Mouse (Mus musculus): ENCODE data around the gene Car5a. TPM values are rescaled to one million over a fixed set of nuclear protein-coding genes. Genes with fewer than 3 reads are reported as not detected.
A peak's percentile ranks its signal among the peaks of the same experiment; 100 is the strongest.

The Car5a gene
- polyA plus RNA-seq, 1 experiment from 2014 or later = not detected

DNA sequence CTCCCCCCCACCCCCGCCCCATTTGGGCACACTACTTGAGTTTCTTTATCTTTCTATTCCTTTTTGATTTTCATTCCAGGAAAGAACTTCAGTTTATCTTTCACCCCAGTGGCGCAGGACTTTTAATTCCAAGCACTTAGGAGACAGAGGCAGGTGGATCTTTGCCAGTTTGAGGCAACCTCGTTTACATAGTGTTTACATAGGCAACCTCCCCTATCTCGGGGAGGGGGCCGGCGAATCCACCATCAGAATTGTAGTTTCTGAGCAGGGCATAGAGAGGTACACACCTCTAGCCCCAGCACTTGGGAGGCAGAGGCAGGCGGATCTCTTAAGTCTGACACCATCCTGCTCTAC is 6.9 kb upstream of the Car5a start:
- Histone ChIP-seq H3K9me3 (ENCODE audit: control insufficient read depth, low read length) (no peaks in the 10 kb centered on the region), H3K4me3 (ENCODE audit: low read depth, low read length) (peak overlapping the region; percentile 47), H3K36me3 (ENCODE audit: control insufficient read depth, insufficient read depth, low read length) (peaks cover 39% of the 10 kb centered on the region), H3K4me2 (ENCODE audit: low read length) (peak overlapping the region; percentile 88), H3K4me1 (replicated peaks; ENCODE audit: control insufficient read depth, insufficient read depth, low read length) (peaks cover 35% of the 10 kb centered on the region), H3K27me3 (replicated peaks; ENCODE audit: control insufficient read depth, insufficient read depth, low read length) (no peaks in the 10 kb centered on the region), H3K9ac (ENCODE audit: low read length) (peak overlapping the region; percentile 88), H3K27ac (ENCODE audit: low read depth) (no peak overlapping the region; the same call in 1 of the 2 replicates)
- ATAC-seq (replicated peaks; ENCODE audit: low FRiP score, low TSS enrichment, low read depth) (no peak), DNase-seq (ENCODE audit: low spot score) (no peak)
- 25% methylated on average over 7 of the region's 7 CpGs for WGBS

DNA sequence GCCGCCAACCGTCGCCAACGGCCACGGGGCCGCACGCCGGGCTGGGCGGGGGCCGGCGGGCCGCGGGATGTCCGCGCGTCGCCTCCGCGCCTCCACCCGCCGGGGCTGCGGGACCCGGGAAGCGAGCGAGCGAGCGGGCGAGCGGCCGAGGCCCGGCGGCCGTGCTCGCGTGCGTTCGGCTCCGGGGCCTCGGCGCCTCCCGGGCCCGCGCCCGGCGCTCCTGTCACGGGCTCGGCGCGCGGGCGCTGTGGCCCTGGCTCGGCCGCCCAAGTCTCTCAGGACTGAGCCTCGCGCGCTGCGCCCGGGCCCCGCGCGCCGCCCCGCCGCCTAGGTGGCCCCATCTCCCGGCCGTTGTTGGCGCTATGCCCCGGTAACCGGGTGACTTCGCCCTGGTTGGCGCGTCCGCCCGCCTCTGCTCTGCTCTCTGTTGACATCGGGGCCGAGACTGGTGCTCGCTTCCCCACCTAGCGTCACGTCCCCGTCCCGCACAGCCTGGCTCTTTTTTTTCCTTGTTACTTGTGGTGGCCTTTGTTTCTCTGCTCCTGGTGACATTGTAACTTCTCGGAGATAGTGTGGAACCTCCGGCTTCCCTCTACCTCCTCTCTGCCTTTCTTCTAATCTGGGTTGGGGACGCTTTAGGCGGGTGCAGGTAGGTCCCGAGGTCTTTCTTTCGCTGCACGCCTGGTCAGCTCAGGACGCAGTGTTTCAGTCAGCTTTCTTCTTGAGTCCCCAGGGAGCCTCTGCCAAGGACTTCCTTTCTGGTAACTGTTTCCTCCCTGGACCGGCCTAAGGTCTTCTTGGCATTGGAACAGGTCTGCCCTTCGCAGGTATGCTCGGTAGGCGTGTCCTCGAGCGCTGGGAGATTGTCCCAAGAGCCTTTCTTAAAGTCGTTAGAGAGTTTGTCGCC is 6.3 kb upstream of the Car5a start:
- no peaks in the 10 kb centered on the region for H3K27me3 ChIP-seq (replicated peaks; ENCODE audit: control insufficient read depth, insufficient read depth, low read length)
- peaks cover 35% of the 10 kb centered on the region for H3K4me1 ChIP-seq (replicated peaks; ENCODE audit: control insufficient read depth, insufficient read depth, low read length)
- 0 out of 2 replicates have a peak, but pooled peaks have one; percentile 1 for ATAC-seq (replicated peaks; ENCODE audit: low FRiP score, low TSS enrichment, low read depth)
- peaks cover 34% of the 10 kb centered on the region for H3K36me3 ChIP-seq (ENCODE audit: control insufficient read depth, insufficient read depth, low read length)
- peak overlapping the region; percentile 47 for H3K4me3 ChIP-seq (ENCODE audit: low read depth, low read length)
- DNase-seq (ENCODE audit: low spot score) = peak; percentile 73
- peak overlapping the region; percentile 88 for H3K27ac ChIP-seq (ENCODE audit: low read depth)
- H3K4me2 ChIP-seq (ENCODE audit: low read length) = peak overlapping the region; percentile 88
- WGBS = under 1% methylated on average over 83 of the region's 97 CpGs
- peak overlapping the region; percentile 88 for H3K9ac ChIP-seq (ENCODE audit: low read length)
- no peaks in the 10 kb centered on the region for H3K9me3 ChIP-seq (ENCODE audit: control insufficient read depth, low read length)

DNA sequence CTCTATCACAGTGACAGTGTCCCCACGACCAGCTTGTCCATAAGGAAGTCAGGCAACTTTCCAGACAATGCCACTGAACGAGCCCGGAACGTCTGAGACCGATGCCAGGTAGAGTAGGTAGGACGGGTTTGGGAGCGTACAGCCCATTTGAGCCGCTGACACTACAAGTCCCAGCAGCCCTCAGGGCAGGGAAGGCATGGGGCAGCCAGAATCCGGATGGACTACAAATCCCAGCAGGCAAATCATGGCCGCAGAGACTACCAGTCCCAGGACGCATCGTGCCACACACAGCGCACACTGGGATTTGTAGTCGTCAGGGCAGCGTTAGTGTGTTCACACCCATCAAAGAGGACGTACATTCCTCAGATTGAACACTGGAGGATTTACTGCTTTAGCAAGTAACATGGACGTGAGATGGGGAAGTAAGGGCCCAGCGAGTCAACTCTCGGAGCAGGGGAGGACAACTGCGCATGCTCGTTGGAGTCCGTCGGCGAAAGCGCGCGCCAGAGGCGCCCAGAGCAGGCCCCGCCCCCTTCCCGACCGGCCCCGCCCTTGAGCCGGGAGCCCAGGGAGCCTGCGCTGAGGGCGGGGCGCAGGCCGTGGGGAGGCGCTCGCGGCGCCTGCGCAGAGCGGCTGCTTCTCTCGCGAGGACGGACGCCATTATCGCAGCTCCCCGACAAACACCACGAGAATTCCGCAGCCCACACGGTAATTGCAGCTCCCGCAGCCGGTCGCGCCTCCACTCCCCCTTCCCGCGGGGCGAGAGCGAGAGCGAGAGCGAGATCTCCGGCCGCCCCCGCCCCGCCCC is 5.4 kb upstream of the Car5a start:
- no peaks in the 10 kb centered on the region for H3K9me3 ChIP-seq (ENCODE audit: control insufficient read depth, low read length)
- peak overlapping the region; percentile 88 for H3K27ac ChIP-seq (ENCODE audit: low read depth)
- DNase-seq (ENCODE audit: low spot score) (peak; percentile 100), ATAC-seq (replicated peaks; ENCODE audit: low FRiP score, low TSS enrichment, low read depth) (peak; percentile 94)
- under 1% methylated on average over 58 of the region's 66 CpGs for WGBS
- peak overlapping the region; percentile 88 for H3K9ac ChIP-seq (ENCODE audit: low read length)
- no peaks in the 10 kb centered on the region for H3K27me3 ChIP-seq (replicated peaks; ENCODE audit: control insufficient read depth, insufficient read depth, low read length)
- H3K4me3 ChIP-seq (ENCODE audit: low read depth, low read length) = peak overlapping the region; percentile 47
- peaks cover 34% of the 10 kb centered on the region for H3K4me1 ChIP-seq (replicated peaks; ENCODE audit: control insufficient read depth, insufficient read depth, low read length)
- peak overlapping the region; percentile 88 for H3K4me2 ChIP-seq (ENCODE audit: low read length)
- peaks cover 25% of the 10 kb centered on the region for H3K36me3 ChIP-seq (ENCODE audit: control insufficient read depth, insufficient read depth, low read length)

DNA sequence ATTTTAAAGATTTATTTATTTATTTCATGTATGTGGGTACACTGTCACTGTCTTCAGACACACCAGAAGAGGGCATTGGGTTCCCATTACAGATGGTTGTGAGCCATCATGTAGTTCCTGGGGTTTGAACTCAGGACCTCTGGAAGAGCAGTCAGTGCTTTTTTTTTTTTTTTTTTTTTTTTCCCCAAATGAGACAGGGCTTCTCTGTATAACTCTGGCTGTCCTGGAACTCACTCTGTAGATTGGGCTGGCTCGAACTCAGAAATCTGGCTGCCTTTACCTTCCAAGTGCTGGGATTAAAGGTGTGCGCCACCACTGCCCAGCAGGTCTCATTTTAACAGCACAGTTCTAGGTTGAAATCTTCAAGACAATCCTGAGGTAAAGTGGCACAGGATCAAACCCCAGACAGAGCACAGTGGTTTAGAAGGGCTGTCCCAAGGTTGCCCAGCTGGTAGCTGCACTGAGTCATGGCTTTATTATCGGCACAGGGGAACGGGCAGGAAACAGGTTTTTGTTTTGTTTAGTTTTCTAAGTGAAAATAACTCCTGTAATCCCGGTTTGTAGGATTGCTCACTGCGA is 4.6 kb upstream of the Car5a start, which contains the start of gene Banp:
Banp (plus strand) TSS at position 529 of the 579 bp plus-strand sequence.
- H3K4me2 ChIP-seq (ENCODE audit: low read length) = peak within 1 kb of the TSS; percentile 88
- no peaks in the 10 kb centered on the region for H3K27me3 ChIP-seq (replicated peaks; ENCODE audit: control insufficient read depth, insufficient read depth, low read length)
- peak within 1 kb of the TSS; percentile 88 for H3K9ac ChIP-seq (ENCODE audit: low read length)
- no peak for ATAC-seq (replicated peaks; ENCODE audit: low FRiP score, low TSS enrichment, low read depth)
- peaks cover 29% of the 10 kb centered on the region for H3K4me1 ChIP-seq (replicated peaks; ENCODE audit: control insufficient read depth, insufficient read depth, low read length)
- 62% methylated on average over 6 of the region's 6 CpGs for WGBS
- DNase-seq (ENCODE audit: low spot score) = no peak
- peak within 1 kb of the TSS; percentile 47 for H3K4me3 ChIP-seq (ENCODE audit: low read depth, low read length)
- H3K36me3 ChIP-seq (ENCODE audit: control insufficient read depth, insufficient read depth, low read length) = peaks cover 18% of the 10 kb centered on the region
- H3K27ac ChIP-seq (ENCODE audit: low read depth) = peak within 1 kb of the TSS; percentile 88
- H3K9me3 ChIP-seq (ENCODE audit: control insufficient read depth, low read length) = no peaks in the 10 kb centered on the region

DNA sequence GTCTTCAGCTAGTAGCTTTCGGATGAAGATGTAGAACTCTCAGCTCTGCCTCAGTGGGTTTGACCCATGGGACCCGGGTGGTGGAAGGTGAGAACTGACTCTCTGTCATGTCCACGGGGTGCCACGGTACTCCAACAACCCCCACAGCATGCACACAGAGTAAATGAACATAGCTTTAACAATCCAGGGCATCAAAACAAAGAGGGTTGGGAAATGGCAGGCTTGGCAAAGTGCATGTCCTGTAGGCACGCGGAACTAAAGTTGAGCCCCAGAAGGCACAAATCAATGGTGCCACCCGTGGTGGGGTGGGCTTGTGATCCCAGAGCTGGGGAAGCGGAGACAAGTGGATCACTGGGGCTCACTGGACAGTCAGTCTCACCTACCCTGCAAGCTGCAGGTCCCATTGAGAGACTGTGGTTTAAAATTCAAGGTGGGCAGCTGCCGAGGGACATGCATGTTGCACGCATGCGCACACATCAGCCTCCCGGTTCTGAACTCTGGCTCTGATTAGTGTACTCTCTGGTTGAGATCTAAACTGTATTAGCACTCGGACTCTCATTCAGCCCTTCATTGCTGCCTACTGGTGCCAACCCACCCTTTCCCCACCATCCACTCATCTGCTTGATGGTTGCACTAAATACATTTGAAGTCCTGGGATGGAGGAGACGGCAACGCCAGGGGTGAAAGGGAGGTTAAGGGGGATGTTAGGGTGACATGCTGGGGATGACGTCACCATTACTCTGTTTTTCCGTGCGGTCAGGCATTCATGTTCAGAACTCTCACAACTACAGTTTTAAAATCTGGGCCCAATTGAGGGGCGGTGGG is 3.8 kb upstream of the Car5a start:
- no peaks in the 10 kb centered on the region for H3K27me3 ChIP-seq (replicated peaks; ENCODE audit: control insufficient read depth, insufficient read depth, low read length)
- H3K27ac ChIP-seq (ENCODE audit: low read depth) = peak overlapping the region; percentile 81
- peak overlapping the region; percentile 34 for H3K4me3 ChIP-seq (ENCODE audit: low read depth, low read length)
- H3K9me3 ChIP-seq (ENCODE audit: control insufficient read depth, low read length) = no peaks in the 10 kb centered on the region
- ATAC-seq (replicated peaks; ENCODE audit: low FRiP score, low TSS enrichment, low read depth) (no peak), DNase-seq (ENCODE audit: low spot score) (no peak)
- H3K36me3 ChIP-seq (ENCODE audit: control insufficient read depth, insufficient read depth, low read length) = peaks cover 10% of the 10 kb centered on the region; the same call in 1 of the 2 replicates
- H3K4me2 ChIP-seq (ENCODE audit: low read length) = peak overlapping the region; percentile 65
- peak overlapping the region; percentile 41; the same call in 1 of the 2 replicates for H3K9ac ChIP-seq (ENCODE audit: low read length)
- peaks cover 29% of the 10 kb centered on the region for H3K4me1 ChIP-seq (replicated peaks; ENCODE audit: control insufficient read depth, insufficient read depth, low read length)
- 59% methylated on average over 19 of the region's 19 CpGs for WGBS

DNA sequence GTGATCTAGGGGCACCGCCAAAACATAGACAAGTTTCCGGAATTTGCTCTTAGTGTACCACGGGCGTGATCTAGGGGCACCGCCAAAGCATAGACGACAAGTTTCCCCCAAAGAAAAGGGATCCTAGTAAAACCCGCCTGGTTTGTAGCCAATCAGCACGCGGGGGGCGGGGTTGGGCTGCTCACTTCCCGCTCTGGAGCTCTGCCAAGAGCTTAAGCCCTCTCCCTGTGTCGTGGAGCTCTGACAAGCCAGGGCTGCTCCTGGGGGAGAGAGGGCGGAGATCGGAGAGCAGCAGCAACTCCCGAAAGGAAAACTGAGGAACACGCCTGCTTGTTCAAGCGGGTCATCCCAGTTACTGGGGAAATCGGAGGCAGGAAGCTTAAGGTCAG is 3.0 kb upstream of the Car5a start:
- peak; percentile 42 for ATAC-seq (replicated peaks; ENCODE audit: low FRiP score, low TSS enrichment, low read depth)
- Histone ChIP-seq H3K4me1 (replicated peaks; ENCODE audit: control insufficient read depth, insufficient read depth, low read length) (peaks cover 29% of the 10 kb centered on the region), H3K4me3 (ENCODE audit: low read depth, low read length) (peak overlapping the region; percentile 34), H3K9ac (ENCODE audit: low read length) (peak overlapping the region; percentile 41), H3K27ac (ENCODE audit: low read depth) (peak overlapping the region; percentile 81), H3K9me3 (ENCODE audit: control insufficient read depth, low read length) (no peaks in the 10 kb centered on the region), H3K36me3 (ENCODE audit: control insufficient read depth, insufficient read depth, low read length) (peaks cover 5% of the 10 kb centered on the region; the same call in 1 of the 2 replicates), H3K27me3 (replicated peaks; ENCODE audit: control insufficient read depth, insufficient read depth, low read length) (no peaks in the 10 kb centered on the region), H3K4me2 (ENCODE audit: low read length) (peak overlapping the region; percentile 65)
- under 1% methylated on average over 18 of the region's 18 CpGs for WGBS
- DNase-seq (ENCODE audit: low spot score) = peak; percentile 97

DNA sequence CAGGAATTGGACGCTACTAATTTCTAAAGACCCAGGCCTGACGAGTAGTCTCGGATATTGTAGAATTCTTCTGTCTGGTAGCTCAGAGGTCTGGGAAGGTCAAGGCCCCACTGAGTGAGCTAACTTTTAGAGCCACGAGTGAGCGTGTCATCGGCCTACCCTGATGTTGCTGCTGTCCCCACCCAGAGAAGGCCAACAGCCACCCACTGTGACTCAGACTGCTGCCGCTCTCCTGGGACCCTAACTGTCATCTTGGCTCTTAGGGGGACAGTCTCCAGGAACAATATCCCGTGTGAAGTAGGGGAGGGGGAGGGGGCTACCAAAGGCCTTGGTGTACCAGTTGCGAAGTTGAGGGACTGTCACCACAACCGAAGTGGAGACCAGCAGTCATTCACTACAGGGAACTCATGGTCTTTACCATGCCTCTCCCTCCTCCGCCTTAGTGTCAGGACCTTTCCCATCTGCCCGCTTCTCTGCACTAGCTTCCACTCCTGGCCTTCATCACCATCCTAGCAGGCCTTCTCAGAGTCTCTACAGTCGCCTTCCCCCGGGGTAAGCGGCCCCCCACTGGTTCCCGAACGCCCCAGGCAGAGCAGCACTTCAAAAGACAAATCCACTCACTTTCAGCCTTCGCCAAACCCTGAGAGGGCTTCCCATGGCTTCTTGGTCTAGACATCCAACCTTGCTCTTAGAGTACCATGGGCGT is 2.5 kb upstream of the Car5a start:
- H3K4me1 ChIP-seq (replicated peaks; ENCODE audit: control insufficient read depth, insufficient read depth, low read length) = peaks cover 27% of the 10 kb centered on the region
- H3K27me3 ChIP-seq (replicated peaks; ENCODE audit: control insufficient read depth, insufficient read depth, low read length) = no peaks in the 10 kb centered on the region
- H3K9ac ChIP-seq (ENCODE audit: low read length) = peak overlapping the region; percentile 41
- 0 out of 2 replicates have a peak, but pooled peaks cover under 1% of the 10 kb centered on the region for H3K36me3 ChIP-seq (ENCODE audit: control insufficient read depth, insufficient read depth, low read length)
- H3K4me2 ChIP-seq (ENCODE audit: low read length) = peak overlapping the region; percentile 65
- DNase-seq (ENCODE audit: low spot score) (no peak), ATAC-seq (replicated peaks; ENCODE audit: low FRiP score, low TSS enrichment, low read depth) (no peak)
- peak overlapping the region; percentile 81 for H3K27ac ChIP-seq (ENCODE audit: low read depth)
- H3K9me3 ChIP-seq (ENCODE audit: control insufficient read depth, low read length) = no peaks in the 10 kb centered on the region
- peak overlapping the region; percentile 34 for H3K4me3 ChIP-seq (ENCODE audit: low read depth, low read length)
- 31% methylated on average over 19 of the region's 19 CpGs for WGBS
